Mouse (Mus musculus) cortical plate, adult 2 months (tissue): ENCODE measurements at regions not wholly inside any gene's neighbourhood (a gene's known extent, or its start where the extent isn't known, plus 50 kb on each side); places are given as distances from the start of the nearest gene placed in this dataset.

Experiments used
- CTCF ChIP-seq: fragments of 200-500 bp; IDR thresholded peaks from 2 replicates; pipeline ENCODE4 v1.5.1; 2011; ENCODE audit warnings: mild to moderate bottlenecking, control low read depth, low read length; ENCODE audit not compliant: insufficient read depth; ENCODE audit errors: extremely low read depth
- POLR2A ChIP-seq: fragments of 200-500 bp; IDR thresholded peaks from 2 replicates; pipeline ENCODE4 v1.6.1; 2011; ENCODE audit warnings: mild to moderate bottlenecking, low read length, control low read depth; ENCODE audit not compliant: insufficient read depth; ENCODE audit errors: extremely low read depth

- TF ChIP-seq CTCF: no peak
- no peak for TF ChIP-seq POLR2A
These were observed 321.2 kb upstream of the Smc2 start for GRCm38 (mm10) chr4:52117765-52118290.
